Mouse (Mus musculus): ENCODE results near the gene Fnbp1. TPM values are rescaled to one million over a fixed set of nuclear protein-coding genes. Genes with fewer than 3 reads are reported as not detected.

Gene Fnbp1
- polyA plus RNA-seq, 2 experiments, result 25.6 to 40.8 TPM

DNA sequence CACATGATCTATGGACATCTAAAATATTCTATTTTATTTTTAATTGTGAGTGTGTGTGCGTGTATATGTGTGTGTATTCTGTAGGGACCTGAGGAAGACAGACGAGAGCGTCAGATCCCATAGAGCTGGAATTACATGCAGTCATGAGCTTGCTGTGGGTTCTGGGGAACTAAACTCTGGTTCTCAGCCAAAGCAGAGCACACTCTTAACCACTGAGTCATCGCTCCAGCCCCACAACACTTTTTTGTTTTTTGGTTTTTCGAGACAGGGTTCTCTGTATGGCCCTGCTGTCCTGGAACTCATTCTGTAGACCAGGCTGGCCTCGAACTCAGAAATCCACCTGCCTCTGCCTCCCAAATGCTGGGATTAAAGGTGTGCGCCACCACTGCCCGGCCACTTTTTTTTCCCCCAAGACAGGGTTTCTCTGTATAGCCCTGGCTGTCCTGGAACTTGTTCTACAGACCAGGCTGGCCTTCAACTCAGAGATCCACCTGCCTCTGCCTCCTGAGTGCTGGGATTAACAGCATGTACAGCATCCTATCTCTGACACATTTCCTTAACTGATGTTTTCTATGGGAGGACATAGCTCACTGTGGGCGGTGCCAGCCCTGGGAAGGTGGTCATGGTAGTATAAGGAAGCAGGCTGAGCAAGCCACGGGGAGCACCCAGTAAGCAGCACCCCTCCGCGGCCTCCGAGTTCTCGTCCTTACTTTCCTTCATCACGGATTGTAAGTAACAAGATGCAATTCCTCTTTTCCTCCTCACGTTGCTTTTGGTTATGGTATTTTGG is 65.3 kb downstream of the Fnbp1 start:
- ATAC-seq (ENCODE audit: low FRiP score, low read depth) (no peak), DNase-seq (ENCODE audit: low spot score) (no peak)
- Histone ChIP-seq H3K27ac (replicated peaks; ENCODE audit: low read depth, low read length) (no peak overlapping the region), H3K27me3 (ENCODE audit: control insufficient read depth, insufficient read depth, low read length) (no peaks in the 10 kb centered on the region), H3K9ac (ENCODE audit: low read depth, low read length, severe bottlenecking) (no peak overlapping the region), H3K4me3 (replicated peaks; ENCODE audit: low read length) (no peak overlapping the region), H3K36me3 (ENCODE audit: control insufficient read depth, insufficient read depth, low read length) (peaks cover 35% of the 10 kb centered on the region), H3K9me3 (ENCODE audit: control insufficient read depth, low read length) (no peaks in the 10 kb centered on the region; the same call in 1 of the 2 replicates), H3K4me1 (ENCODE audit: control insufficient read depth, insufficient read depth, low read length) (no peaks in the 10 kb centered on the region), H3K4me2 (replicated peaks; ENCODE audit: low read depth, low read length, severe bottlenecking) (no peak overlapping the region)
- 93% methylated on average over 16 of the region's 16 CpGs for WGBS
- no peak for TF ChIP-seq POLR2A (IDR thresholded peaks at IDR 0.05; ENCODE audit: borderline replicate concordance, extremely low read depth, insufficient read depth, insufficient read length)

DNA sequence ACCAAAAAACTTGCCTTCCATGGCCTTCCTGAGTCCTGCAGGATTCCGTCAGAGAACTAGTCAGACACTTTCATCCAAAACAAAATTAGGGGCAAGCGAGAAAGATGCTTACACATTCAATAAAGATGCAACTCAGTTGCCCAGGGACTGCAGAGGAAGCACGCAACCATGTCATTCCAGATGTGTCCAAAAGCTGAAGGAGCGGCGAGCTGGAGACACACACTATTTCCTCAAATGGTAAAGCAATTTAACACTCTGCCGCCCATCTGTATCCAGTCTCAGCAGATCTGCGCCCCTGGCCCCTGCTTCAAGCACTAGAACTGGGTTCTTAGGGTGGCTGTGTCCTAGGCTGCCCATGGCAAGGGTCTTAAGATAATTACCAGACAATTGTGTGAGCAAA is 66.0 kb downstream of the Fnbp1 start:
- 81% methylated on average over 7 of the region's 7 CpGs for WGBS
- TF ChIP-seq POLR2A (IDR thresholded peaks at IDR 0.05; ENCODE audit: borderline replicate concordance, extremely low read depth, insufficient read depth, insufficient read length), result no peak
- no peak overlapping the region for H3K27ac ChIP-seq (replicated peaks; ENCODE audit: low read depth, low read length)

DNA sequence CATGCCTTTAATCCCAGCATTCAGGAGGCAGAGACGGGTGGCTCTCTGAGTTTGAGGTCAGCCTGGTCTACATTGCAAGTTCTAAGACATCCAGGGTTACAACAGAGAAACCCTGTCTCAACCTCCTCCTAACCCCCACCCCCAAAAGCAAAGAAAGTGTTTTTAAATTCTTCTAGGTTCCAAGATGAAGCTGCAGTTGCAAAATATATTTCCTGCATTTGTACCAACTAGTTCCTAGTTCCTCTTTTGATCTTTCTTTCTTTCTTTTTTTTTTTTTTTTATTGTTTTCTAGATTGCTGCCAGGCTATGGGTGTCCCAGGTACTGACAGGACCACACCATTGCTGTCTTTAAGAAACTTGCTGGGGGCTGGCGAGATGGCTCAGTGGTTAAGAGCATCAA is 66.6 kb downstream of the Fnbp1 start:
- TF ChIP-seq POLR2A (IDR thresholded peaks at IDR 0.05; ENCODE audit: borderline replicate concordance, extremely low read depth, insufficient read depth, insufficient read length), result no peak
- Histone ChIP-seq H3K9ac (ENCODE audit: low read depth, low read length, severe bottlenecking) (no peak overlapping the region), H3K36me3 (ENCODE audit: control insufficient read depth, insufficient read depth, low read length) (peaks cover 28% of the 10 kb centered on the region), H3K4me3 (replicated peaks; ENCODE audit: low read length) (no peak overlapping the region), H3K9me3 (ENCODE audit: control insufficient read depth, low read length) (no peaks in the 10 kb centered on the region; the same call in 1 of the 2 replicates), H3K27ac (replicated peaks; ENCODE audit: low read depth, low read length) (no peak overlapping the region), H3K27me3 (ENCODE audit: control insufficient read depth, insufficient read depth, low read length) (no peaks in the 10 kb centered on the region), H3K4me2 (replicated peaks; ENCODE audit: low read depth, low read length, severe bottlenecking) (no peak overlapping the region), H3K4me1 (ENCODE audit: control insufficient read depth, insufficient read depth, low read length) (no peaks in the 10 kb centered on the region)
- ATAC-seq (ENCODE audit: low FRiP score, low read depth) (no peak), DNase-seq (ENCODE audit: low spot score) (no peak)
- WGBS, result 89% methylated on average over 2 of the region's 2 CpGs

More for the DNA sequence above, 66.0 kb downstream of the Fnbp1 start:
- DNase-seq (ENCODE audit: low spot score) (no peak), ATAC-seq (ENCODE audit: low FRiP score, low read depth) (no peak)
- no peaks in the 10 kb centered on the region; the same call in 1 of the 2 replicates for H3K9me3 ChIP-seq (ENCODE audit: control insufficient read depth, low read length)
- no peaks in the 10 kb centered on the region for H3K4me1 ChIP-seq (ENCODE audit: control insufficient read depth, insufficient read depth, low read length)
- H3K9ac ChIP-seq (ENCODE audit: low read depth, low read length, severe bottlenecking), result no peak overlapping the region
- no peaks in the 10 kb centered on the region for H3K27me3 ChIP-seq (ENCODE audit: control insufficient read depth, insufficient read depth, low read length)
- H3K4me3 ChIP-seq (replicated peaks; ENCODE audit: low read length), result no peak overlapping the region
- no peak overlapping the region for H3K4me2 ChIP-seq (replicated peaks; ENCODE audit: low read depth, low read length, severe bottlenecking)
- peaks cover 35% of the 10 kb centered on the region for H3K36me3 ChIP-seq (ENCODE audit: control insufficient read depth, insufficient read depth, low read length)

DNA sequence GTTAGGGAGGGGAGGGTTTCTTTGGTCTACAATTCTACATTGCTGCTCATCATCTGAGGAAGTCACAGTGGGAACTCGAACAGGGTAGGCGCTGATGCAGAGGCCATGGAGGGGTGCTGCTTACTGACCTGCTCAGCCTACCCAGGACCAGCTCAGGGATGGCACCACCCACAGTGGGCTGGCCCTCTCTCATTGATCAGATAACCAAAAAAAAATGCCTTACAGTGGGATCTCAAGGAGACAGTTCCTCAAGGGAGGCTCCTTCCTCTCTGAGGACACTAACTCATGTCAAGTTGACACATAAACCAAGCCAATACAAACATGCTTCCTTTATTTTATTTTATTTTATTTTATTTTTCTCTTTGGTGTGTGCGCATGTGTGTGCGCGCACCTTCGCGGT is 72.3 kb downstream of the Fnbp1 start:
- Histone ChIP-seq H3K4me2 (replicated peaks; ENCODE audit: low read depth, low read length, severe bottlenecking) (no peak overlapping the region), H3K4me3 (replicated peaks; ENCODE audit: low read length) (no peak overlapping the region), H3K27me3 (ENCODE audit: control insufficient read depth, insufficient read depth, low read length) (no peaks in the 10 kb centered on the region), H3K36me3 (ENCODE audit: control insufficient read depth, insufficient read depth, low read length) (peaks cover 15% of the 10 kb centered on the region), H3K27ac (replicated peaks; ENCODE audit: low read depth, low read length) (peak overlapping the region; percentile 89), H3K9ac (ENCODE audit: low read depth, low read length, severe bottlenecking) (no peak overlapping the region), H3K4me1 (ENCODE audit: control insufficient read depth, insufficient read depth, low read length) (peaks cover 11% of the 10 kb centered on the region; the same call in 1 of the 2 replicates), H3K9me3 (ENCODE audit: control insufficient read depth, low read length) (no peaks in the 10 kb centered on the region; the same call in 1 of the 2 replicates)
- ATAC-seq (ENCODE audit: low FRiP score, low read depth) (no peak), DNase-seq (ENCODE audit: low spot score) (no peak)
- 93% methylated on average over 7 of the region's 7 CpGs for WGBS
- no peak for TF ChIP-seq POLR2A (IDR thresholded peaks at IDR 0.05; ENCODE audit: borderline replicate concordance, extremely low read depth, insufficient read depth, insufficient read length)

DNA sequence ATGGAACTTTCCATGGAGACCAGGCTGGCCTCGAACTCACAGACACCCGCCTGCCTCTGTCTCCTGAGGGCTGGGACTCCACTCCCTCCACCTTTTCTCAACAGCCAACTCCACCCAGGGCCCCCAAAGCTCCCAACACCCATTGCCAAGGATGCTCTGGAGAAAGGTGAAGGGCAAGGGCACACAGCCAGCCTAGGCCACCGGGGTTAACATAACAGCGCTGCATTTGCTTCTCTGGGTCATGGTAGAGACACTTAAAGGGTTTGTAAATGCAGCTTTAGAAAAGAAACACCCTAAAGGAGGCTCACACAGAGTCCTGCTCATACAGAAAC is 72.7 kb downstream of the Fnbp1 start:
- WGBS, result 80% methylated on average over 4 of the region's 4 CpGs
- Histone ChIP-seq H3K27me3 (ENCODE audit: control insufficient read depth, insufficient read depth, low read length) (no peaks in the 10 kb centered on the region), H3K4me3 (replicated peaks; ENCODE audit: low read length) (no peak overlapping the region), H3K4me1 (ENCODE audit: control insufficient read depth, insufficient read depth, low read length) (peaks cover 11% of the 10 kb centered on the region; the same call in 1 of the 2 replicates), H3K4me2 (replicated peaks; ENCODE audit: low read depth, low read length, severe bottlenecking) (no peak overlapping the region), H3K9ac (ENCODE audit: low read depth, low read length, severe bottlenecking) (no peak overlapping the region), H3K36me3 (ENCODE audit: control insufficient read depth, insufficient read depth, low read length) (peaks cover 15% of the 10 kb centered on the region), H3K9me3 (ENCODE audit: control insufficient read depth, low read length) (no peaks in the 10 kb centered on the region; the same call in 1 of the 2 replicates), H3K27ac (replicated peaks; ENCODE audit: low read depth, low read length) (peak overlapping the region; percentile 89)
- no peak for TF ChIP-seq POLR2A (IDR thresholded peaks at IDR 0.05; ENCODE audit: borderline replicate concordance, extremely low read depth, insufficient read depth, insufficient read length)
- ATAC-seq (ENCODE audit: low FRiP score, low read depth), result no peak
- DNase-seq (ENCODE audit: low spot score), result no peak
